Mouse (Mus musculus): ENCODE data around the gene Birc2.

The Birc2 gene

GRCm38 (mm10) chr9:7786086-7786485 is 50.8 kb downstream of the Birc2 start:
- no peak for DNase-seq (ENCODE audit: low read depth, low spot score)

GRCm38 (mm10) chr9:7785396-7785795 is 51.5 kb downstream of the Birc2 start:
- DNase-seq (ENCODE audit: low read depth, low spot score) = no peak

DNA sequence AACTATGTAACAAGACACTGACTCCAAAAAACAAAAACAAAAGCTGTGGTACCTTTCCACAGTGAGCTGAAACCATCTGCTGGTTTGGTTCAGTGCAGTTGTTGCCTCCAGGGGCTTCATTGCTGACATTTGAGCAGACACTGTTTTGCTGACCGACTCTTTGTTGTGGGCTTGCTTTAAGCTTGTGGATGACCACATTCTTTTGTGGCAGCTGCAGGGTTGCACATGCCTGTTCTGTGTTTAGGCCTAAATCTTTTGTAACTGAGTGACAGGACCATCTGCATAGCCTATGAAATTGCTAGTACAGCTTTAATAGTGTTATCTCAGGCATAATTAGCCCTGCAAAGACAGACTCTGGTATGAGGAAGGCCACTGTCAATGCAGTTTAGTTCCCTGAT is 52.2 kb downstream of the Birc2 start:
- DNase-seq (ENCODE audit: low read depth, low spot score) = no peak

- DNase-seq (ENCODE audit: low read depth, low spot score) = no peak
Measured at GRCm38 (mm10) chr9:7783823-7784614, 52.8 kb downstream of the Birc2 start.

- no peak for DNase-seq (ENCODE audit: low read depth, low spot score)
Measured at GRCm38 (mm10) chr9:7780250-7781150, 56.4 kb downstream of the Birc2 start.

DNA sequence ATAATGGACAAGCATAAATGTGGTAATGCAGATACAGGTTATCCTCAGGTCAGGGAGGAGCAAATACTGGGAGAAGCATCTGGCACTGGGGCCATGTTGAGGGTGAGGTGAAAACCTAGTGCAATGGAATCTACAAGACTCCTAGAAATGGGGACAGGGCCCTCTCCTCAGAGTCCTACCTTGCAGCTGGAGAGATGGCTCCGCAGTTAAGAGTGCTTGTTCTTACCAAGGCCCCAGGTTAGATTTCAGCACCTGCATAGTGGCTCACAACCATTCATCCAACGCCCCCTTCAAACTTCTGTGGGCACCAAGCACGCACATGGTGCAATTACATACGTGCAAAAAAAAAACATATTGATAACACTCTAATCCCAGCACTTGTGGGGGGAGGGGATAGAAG is 57.1 kb downstream of the Birc2 start:
- DNase-seq (ENCODE audit: low read depth, low spot score) = no peak

DNA sequence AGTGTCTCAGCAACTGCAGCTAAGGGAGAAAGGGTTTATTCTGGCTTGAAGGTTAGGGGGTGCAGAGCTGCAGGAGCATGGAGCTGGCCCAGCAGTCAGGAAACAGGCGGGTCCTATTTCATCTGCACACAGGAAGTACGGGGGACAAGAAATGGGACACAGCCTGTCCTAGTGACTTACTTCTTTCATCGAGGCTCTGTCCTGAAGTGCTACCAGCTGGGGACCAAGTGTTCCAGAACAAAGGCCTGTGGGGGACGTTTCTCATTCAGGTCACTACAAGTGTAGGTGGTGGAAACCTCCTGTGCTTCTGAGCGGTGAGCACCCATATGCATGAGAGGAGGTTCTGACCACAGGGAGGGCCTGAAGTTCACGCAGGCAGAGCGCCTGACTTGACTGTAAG is 58.1 kb downstream of the Birc2 start:
- no peak for DNase-seq (ENCODE audit: low read depth, low spot score)

DNA sequence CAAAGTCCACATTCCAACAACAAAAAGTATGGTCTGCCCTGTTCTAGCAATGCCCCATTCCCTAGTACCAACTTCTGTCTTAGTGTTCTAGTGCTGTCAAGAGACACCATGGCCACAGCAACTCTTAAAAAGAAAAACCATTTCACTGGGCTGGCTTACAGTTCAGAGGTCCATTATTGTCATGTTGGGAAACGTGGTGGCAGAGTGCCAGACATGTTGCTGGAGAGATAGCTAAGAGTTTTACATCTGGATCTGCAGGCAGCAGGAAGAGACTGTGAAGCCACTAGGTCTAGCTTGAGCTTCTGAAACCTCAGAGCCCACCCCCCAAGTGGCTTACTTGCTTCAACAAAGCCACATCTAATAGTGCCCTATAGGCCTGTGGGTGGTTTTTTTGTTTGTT is 59.2 kb downstream of the Birc2 start:
- no peak for DNase-seq (ENCODE audit: low read depth, low spot score)

DNA sequence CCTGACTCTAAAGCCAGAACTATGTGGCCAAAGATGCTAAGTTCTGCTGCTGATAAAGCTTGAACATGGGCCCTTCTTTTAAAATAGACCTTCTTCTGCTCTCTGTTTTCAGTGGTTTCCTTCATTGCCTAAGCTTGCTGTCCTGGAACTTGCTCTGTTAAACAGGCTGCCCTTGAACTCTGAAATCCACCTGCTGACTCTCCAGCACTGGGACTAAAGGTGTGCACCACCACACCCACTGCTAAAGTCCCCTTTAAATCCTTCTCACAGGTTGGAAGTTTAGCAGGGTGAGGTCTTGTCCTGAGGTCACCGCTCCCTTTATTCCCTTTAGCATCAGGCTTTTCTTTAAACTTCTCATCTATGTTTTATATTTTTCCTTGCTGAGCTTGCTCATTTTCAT is 59.9 kb downstream of the Birc2 start:
- no peak for DNase-seq (ENCODE audit: low read depth, low spot score)

DNA sequence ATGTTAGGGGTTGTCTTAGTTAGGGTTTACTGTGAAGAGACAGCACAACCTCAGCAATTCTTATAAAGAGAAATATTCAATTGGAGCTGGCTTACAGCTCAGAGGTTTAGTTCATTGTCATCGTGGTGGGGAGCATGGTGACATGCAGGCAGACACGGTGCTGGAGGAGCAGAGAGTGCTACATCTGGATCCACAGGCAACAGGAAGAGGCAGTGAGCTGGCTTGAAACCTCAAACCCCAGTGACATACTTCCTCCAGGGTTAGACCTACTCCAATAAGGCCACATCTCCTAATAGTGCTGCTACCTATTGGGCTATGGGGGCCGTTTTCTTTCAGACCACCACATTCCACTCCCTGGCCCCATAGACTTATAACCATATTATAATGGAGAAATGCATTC is 60.9 kb downstream of the Birc2 start:
- no peak for DNase-seq (ENCODE audit: low read depth, low spot score)

- DNase-seq (ENCODE audit: low read depth, low spot score) = no peak
Measured at GRCm38 (mm10) chr9:7775011-7775410, 61.9 kb downstream of the Birc2 start.

GRCm38 (mm10) chr9:7774538-7774937 is 62.3 kb downstream of the Birc2 start:
- no peak for DNase-seq (ENCODE audit: low read depth, low spot score)

DNA sequence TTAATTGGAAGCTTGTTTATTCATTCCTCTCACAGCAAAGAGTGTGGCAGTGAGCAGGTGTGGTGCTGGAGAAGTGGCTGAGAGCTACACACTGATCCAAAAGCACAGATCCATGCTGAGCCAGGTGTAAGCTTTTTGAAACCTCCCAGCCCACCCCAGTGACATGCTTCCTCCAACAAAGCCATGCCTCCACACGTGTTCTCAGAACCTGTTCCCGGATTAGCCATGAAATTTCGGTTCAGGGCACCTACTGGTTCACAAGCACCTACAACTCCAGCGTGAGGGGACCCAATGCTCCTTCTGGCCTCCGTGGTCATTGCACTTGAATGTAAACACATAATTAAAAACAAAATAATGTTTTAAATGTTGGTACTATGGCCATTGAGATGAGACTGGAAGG is 63.2 kb downstream of the Birc2 start:
- DNase-seq (ENCODE audit: low read depth, low spot score) = no peak

DNA sequence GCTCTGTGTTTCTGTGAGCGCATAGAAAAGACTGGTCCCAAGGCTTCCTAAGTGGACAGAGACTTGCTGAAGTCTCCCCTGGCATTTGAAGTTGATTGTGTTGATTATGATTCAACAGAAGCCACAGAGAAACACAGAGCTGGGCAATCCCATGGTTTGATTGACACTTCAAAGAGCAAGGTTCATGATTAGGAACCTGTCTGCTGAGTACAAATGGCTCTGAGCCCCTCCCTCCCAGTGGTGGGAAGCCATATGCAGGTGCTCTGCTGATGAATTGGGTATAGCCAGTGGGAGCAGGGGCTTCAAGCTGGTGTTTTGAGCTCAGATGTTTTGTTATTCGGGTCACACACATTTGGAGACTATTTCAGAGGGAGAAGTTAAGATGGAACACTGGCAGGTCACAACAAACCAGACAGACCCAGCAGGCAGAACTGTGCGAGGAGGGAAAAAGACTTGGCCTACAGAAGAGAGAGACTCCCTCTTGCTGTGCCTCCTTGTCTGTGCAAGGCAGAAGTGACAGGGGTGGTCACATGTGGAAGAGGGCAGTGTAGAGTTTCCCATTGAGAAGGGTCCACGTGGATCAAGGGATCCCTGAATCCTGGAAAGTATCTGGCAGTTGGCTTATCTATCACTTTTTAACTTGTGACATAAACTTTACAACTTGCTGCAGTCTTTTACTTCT is 64.0 kb downstream of the Birc2 start:
- no peak for DNase-seq (ENCODE audit: low read depth, low spot score)

DNA sequence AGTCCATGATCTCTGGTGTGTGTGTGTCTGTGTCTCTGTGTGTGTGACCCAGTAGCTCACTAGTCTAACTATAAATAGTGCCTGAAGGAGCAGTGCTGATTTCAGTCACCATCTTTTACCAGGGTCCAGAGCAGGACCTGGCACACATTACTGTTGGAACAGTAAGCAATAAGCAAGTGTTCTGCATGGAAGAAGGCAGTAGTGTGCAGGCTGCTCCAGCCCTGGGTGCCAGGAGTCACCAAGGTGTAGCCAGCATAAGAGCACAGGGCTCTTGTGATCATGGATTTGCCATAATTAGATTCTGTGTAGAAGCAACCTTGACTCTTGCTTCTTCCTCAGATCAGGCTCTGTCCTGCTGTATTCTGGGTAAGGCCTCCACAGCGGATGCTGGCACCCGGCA is 64.5 kb downstream of the Birc2 start:
- no peak for DNase-seq (ENCODE audit: low read depth, low spot score)

GRCm38 (mm10) chr9:7769491-7769890 is 67.4 kb downstream of the Birc2 start:
- no peak for DNase-seq (ENCODE audit: low read depth, low spot score)

DNA sequence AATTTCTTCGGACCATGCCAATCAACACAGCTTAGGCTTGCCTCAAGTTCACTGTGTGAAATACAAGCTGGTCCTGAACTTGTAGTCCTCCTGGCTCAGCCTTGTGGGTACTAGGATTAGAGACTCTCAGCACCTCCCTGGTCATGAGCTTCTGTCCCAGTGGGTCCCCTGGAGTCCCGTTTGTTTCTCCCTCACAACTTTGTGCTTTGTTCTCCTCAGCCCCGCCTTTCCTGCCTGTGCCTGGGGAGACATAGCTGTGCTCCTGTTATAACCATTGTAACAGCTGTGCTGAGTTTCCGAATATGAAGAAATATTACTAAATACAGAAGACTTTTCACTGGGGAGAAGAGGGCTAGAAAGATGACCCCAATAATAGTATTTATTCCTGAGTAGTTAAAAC is 67.8 kb downstream of the Birc2 start:
- DNase-seq (ENCODE audit: low read depth, low spot score) = no peak

Measured in retina, adult 2 months (tissue).